Mouse (Mus musculus): ENCODE measurements around the gene Pkn2. TPM values are rescaled to one million over a fixed set of nuclear protein-coding genes. Genes with fewer than 3 reads are reported as not detected.
A peak's percentile ranks its signal among the peaks of the same experiment; 100 is the strongest.

Pkn2 gene
- total RNA-seq, 2 experiments from 2014 or later: 36.1 to 39.1 TPM

GRCm38 (mm10) chr3:142747673-142748072 lies 134.1 kb downstream of the Pkn2 start:
- intact Hi-C loops (cut with DNase I): no loop called here

GRCm38 (mm10) chr3:142745076-142745475 lies 136.7 kb downstream of the Pkn2 start:
- DNase-seq: no peak
- intact Hi-C loops (cut with DNase I): no loop called here

More at GRCm38 (mm10) chr3:142747673-142748072, 134.1 kb downstream of the Pkn2 start:
- DNase-seq: no peak

- intact Hi-C loops (cut with DNase I): no loop called here
- DNase-seq: peak; percentile 24
Measured at GRCm38 (mm10) chr3:142743973-142744898, 137.6 kb downstream of the Pkn2 start.

Other genes starting within 250 kb of the Pkn2 start
- 1 to 10 TPM; 2.8 to 3.3 TPM for gene Kyat3, start 181.0 kb downstream of the Pkn2 start, total RNA-seq (2021)
- gene Gtf2b, start 117.0 kb downstream of the Pkn2 start, total RNA-seq (2021): 10 to 100 TPM; 32.3 to 32.9 TPM

Data from left cerebral cortex, postnatal 4 days (tissue).